8 mouse cellular contexts compared by ENCODE assay signal in the genomic region with DNA sequence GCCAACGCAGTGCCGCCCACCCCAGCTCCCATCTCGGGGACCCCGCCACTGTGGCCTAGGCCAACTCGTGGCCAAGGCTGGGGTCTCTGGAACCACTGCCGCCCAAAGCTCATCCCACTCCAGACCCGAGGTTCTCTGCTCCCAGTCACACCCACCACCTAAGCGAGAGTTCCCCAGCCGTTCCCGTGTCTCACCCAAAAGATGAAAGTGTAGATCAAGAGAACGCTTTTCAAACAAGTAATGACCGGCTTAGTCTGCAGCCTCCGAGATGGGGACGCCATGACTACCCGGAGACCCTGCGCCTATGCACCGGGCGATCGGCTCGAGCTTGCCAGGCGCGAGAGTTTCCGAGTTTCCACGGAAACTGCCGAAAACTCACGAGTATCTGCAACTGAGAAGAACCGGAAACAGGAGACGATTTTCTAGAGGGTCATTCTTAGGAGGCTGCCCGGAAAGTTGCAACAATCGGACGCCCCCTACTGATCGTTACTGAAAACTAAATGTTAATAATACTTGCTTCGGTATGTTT. TPM values are rescaled to one million over a fixed set of nuclear protein-coding genes. Genes with fewer than 3 reads are reported as not detected.
DNase-seq lines count a peak whose midpoint lies in the region; ATAC-seq and TF ChIP-seq lines count a peak whose summit lies in the region.

Gene Tspan6 (minus strand): TSS at position 416 of the 529 bp plus-strand sequence.

- peak; percentile 73 for DNase-seq in gastrocnemius, postnatal 14 days
- peak; percentile 70 for DNase-seq in induced T-regulatory cell, adult 2 months (ENCODE audit: low read depth)
- DNase-seq in left cerebral cortex, adult 8-10 months (ENCODE audit: low spot score in 2 of 2): peak; percentile 61 to 62
- DNase-seq in right cerebral cortex, postnatal 14 days: peak; percentile 82
- DNase-seq in urinary bladder, postnatal 25 days (ENCODE audit: low spot score): peak; percentile 57

- no peaks in the 10 kb centered on the region for H3K9me3 ChIP-seq in megakaryocyte, embryonic 14.5 days

- H3K4me3 ChIP-seq in cortical plate, adult 2 months (ENCODE audit: insufficient read depth, low read length): peak within 1 kb of the TSS; percentile 52
- peak within 1 kb of the TSS; percentile 91 for H3K4me3 ChIP-seq in megakaryocyte, embryonic 14.5 days (replicated peaks)

- H3K36me3 ChIP-seq in megakaryocyte, embryonic 14.5 days (replicated peaks; ENCODE audit: low read length): no peaks in the 10 kb centered on the region

- H3K4me1 ChIP-seq in cortical plate, adult 2 months (ENCODE audit: control insufficient read depth, insufficient read depth, low read length): no peaks in the 10 kb centered on the region
- H3K4me1 ChIP-seq in megakaryocyte, embryonic 14.5 days: peaks cover 19% of the 10 kb centered on the region

- intact Hi-C loops in gastrocnemius, postnatal 14 days (cut with DNase I; ENCODE audit: low total_unique reads): no loop called here

- TF ChIP-seq POLR2A in cortical plate, adult 2 months (IDR thresholded peaks at IDR 0.05; ENCODE audit: extremely low read depth, insufficient read depth, low read length): no peak

- TF ChIP-seq CTCF in cortical plate, adult 2 months (IDR thresholded peaks at IDR 0.05; ENCODE audit: extremely low read depth, insufficient read depth, low read length): peak; percentile 29; the same call in 1 of the 2 replicates

- no peak within 1 kb of the TSS for H3K27ac ChIP-seq in cortical plate, adult 2 months (ENCODE audit: insufficient read depth, low read length)

- peaks cover 4% of the 10 kb centered on the region for H3K27me3 ChIP-seq in megakaryocyte, embryonic 14.5 days (replicated peaks)

- ATAC-seq in activated CD4-positive, CD25-positive, alpha-beta regulatory T cell, adult 4 months: peak; percentile 92

RNA-seq across cellular contexts. Expression of gene Tspan6, which starts in this region (rescaled TPM):
- polyA plus RNA-seq in activated CD4-positive, CD25-positive, alpha-beta regulatory T cell, adult 4 months (2017; shearing (Covaris generic)): 1 to 10 TPM; 2.1 to 3.5 TPM
- polyA plus RNA-seq in cortical plate, adult 2 months (2012; rRNA removed): 16.3 and 16.5 TPM in 2 replicates
- total RNA-seq in gastrocnemius, postnatal 14 days (2021): 10 to 100 TPM; 12.3 to 13.0 TPM
- total RNA-seq in left cerebral cortex, adult 8-10 months (2022): 10 to 100 TPM; 13.9 to 17.4 (median 15.4) TPM
- polyA plus RNA-seq in megakaryocyte, embryonic 14.5 days (2012; ENCODE audit: insufficient read depth, low replicate concordance): 0.97 and 1.0 TPM in 2 replicates
